Mouse (Mus musculus) heart, embryonic 11.5 days (tissue): ENCODE results near the gene Ctrc. TPM values are rescaled to one million over a fixed set of nuclear protein-coding genes. Genes with fewer than 3 reads are reported as not detected.

ENCODE experiments used
- ATAC-seq: fragments of 200-750 bp; cut with Nextera tagmentation; replicated peaks from 2 replicates; pipeline ENCODE4 v1.8.0; 2017; ENCODE audit warnings: moderate library complexity; ENCODE audit not compliant: insufficient number of reproducible peaks, low FRiP score, low TSS enrichment
- H3K27ac ChIP-seq: fragments of 300-500 bp; sonication (generic); 2 replicates; pipeline ENCODE4 v1.5.1; 2014; ENCODE audit warnings: mild to moderate bottlenecking, low read depth, low read length
- H3K27me3 ChIP-seq: fragments of 300-500 bp; sonication (generic); 2 replicates; pipeline ENCODE4 v1.6.1; 2014; ENCODE audit warnings: mild to moderate bottlenecking, low read length, mixed read lengths; ENCODE audit not compliant: control insufficient read depth, insufficient read depth
- H3K36me3 ChIP-seq: fragments of 300-500 bp; sonication (generic); 2 replicates; pipeline ENCODE4 v1.6.1; 2014; ENCODE audit warnings: mild to moderate bottlenecking, low read length, moderate library complexity, mixed read lengths; ENCODE audit not compliant: control insufficient read depth, insufficient read depth
- H3K4me1 ChIP-seq: fragments of 300-500 bp; sonication (generic); 2 replicates; pipeline ENCODE4 v1.6.1; 2014; ENCODE audit warnings: low read length; ENCODE audit not compliant: control insufficient read depth, insufficient read depth
- H3K4me2 ChIP-seq: fragments of 300-500 bp; sonication (generic); 2 replicates; pipeline ENCODE4 v1.6.1; 2014; ENCODE audit warnings: mild to moderate bottlenecking, moderate library complexity
- H3K4me3 ChIP-seq: fragments of 300-500 bp; sonication (generic); 2 replicates; pipeline ENCODE4 v1.5.1; 2014; ENCODE audit warnings: low read depth, low read length
- H3K9ac ChIP-seq: fragments of 300-500 bp; sonication (generic); 2 replicates; pipeline ENCODE4 v1.6.1; 2014; ENCODE audit warnings: mild to moderate bottlenecking, low read depth, low read length, moderate library complexity
- H3K9me3 ChIP-seq: fragments of 300-500 bp; sonication (generic); replicated peaks from 2 replicates; pipeline ENCODE4 v1.6.1; 2016; ENCODE audit warnings: low read length; ENCODE audit not compliant: control insufficient read depth
- WGBS: fragments of 180-500 bp; shearing (Covaris S2); extraction: QIAGEN DNeasy Blood & Tissue Kit; methylation state at CpG from one replicate; pipeline ENCODE4 v1.1.7; 2014; ENCODE audit not compliant: insufficient replicate concordance; 5-methylcytosine and 5-hydroxymethylcytosine counted together
- polyA plus RNA-seq: library from polyadenylated mRNA; unstranded; fragments of >200 nt; fragmentation: Nextera tagmentation; extraction: Ambion mirVana; gene quantifications from 2 replicates; pipeline ENCODE4 v1.2.1, GENCODE M21; 2014

Gene Ctrc
- polyA plus RNA-seq, 1 experiment from 2014 or later, result not detected

- H3K27me3 ChIP-seq, result no peaks in the 10 kb centered on the region
- 77% methylated on average over 3 of the region's 3 CpGs for WGBS
- peak overlapping the region; percentile 60; the same call in 1 of the 2 replicates for H3K27ac ChIP-seq
- no peaks in the 10 kb centered on the region for H3K9me3 ChIP-seq
- peak overlapping the region; percentile 77 for H3K4me2 ChIP-seq
- H3K36me3 ChIP-seq, result peaks cover 5% of the 10 kb centered on the region; the same call in 1 of the 2 replicates
- H3K9ac ChIP-seq, result peak overlapping the region; percentile 58; the same call in 1 of the 2 replicates
- H3K4me1 ChIP-seq, result peaks cover 76% of the 10 kb centered on the region
- H3K4me3 ChIP-seq, result peak overlapping the region; percentile 88; the same call in 1 of the 2 replicates
- ATAC-seq, result no peak
Observed at GRCm38 (mm10) chr4:141871333-141871725, 25.2 kb upstream of the Ctrc start.

GRCm38 (mm10) chr4:141870666-141871332 is 24.6 kb upstream of the Ctrc start:
- no peak overlapping the region for H3K4me3 ChIP-seq
- H3K4me1 ChIP-seq, result peaks cover 78% of the 10 kb centered on the region
- no peak overlapping the region for H3K9ac ChIP-seq
- H3K9me3 ChIP-seq, result no peaks in the 10 kb centered on the region
- ATAC-seq, result no peak
- no peak overlapping the region for H3K4me2 ChIP-seq
- no peak overlapping the region for H3K27ac ChIP-seq
- no peaks in the 10 kb centered on the region for H3K27me3 ChIP-seq
- H3K36me3 ChIP-seq, result peaks cover 5% of the 10 kb centered on the region; the same call in 1 of the 2 replicates
- 75% methylated on average over 11 of the region's 11 CpGs for WGBS

- Histone ChIP-seq H3K27ac (peak overlapping the region; percentile 32; the same call in 1 of the 2 replicates), H3K27me3 (no peaks in the 10 kb centered on the region), H3K4me2 (no peak overlapping the region), H3K9ac (no peak overlapping the region), H3K4me1 (peaks cover 71% of the 10 kb centered on the region), H3K36me3 (peaks cover 7% of the 10 kb centered on the region; the same call in 1 of the 2 replicates), H3K4me3 (no peak overlapping the region), H3K9me3 (no peaks in the 10 kb centered on the region)
- no peak for ATAC-seq
- WGBS, result 56% methylated on average over 5 of the region's 5 CpGs
Observed at GRCm38 (mm10) chr4:141869436-141870215, 23.5 kb upstream of the Ctrc start.

- peak overlapping the region; percentile 50 for H3K4me2 ChIP-seq
Observed at GRCm38 (mm10) chr4:141868051-141868450, 21.9 kb upstream of the Ctrc start.

GRCm38 (mm10) chr4:141867498-141867897 is 21.3 kb upstream of the Ctrc start:
- H3K4me3 ChIP-seq, result no peak overlapping the region
- H3K4me2 ChIP-seq, result peak overlapping the region; percentile 50
- 39% methylated on average over 4 of the region's 4 CpGs for WGBS

More at GRCm38 (mm10) chr4:141868051-141868450, 21.9 kb upstream of the Ctrc start:
- H3K4me3 ChIP-seq, result no peak overlapping the region
- no peak for ATAC-seq
- H3K27me3 ChIP-seq, result no peaks in the 10 kb centered on the region
- H3K36me3 ChIP-seq, result peaks cover 12% of the 10 kb centered on the region; the same call in 1 of the 2 replicates
- peak overlapping the region; percentile 91 for H3K27ac ChIP-seq
- no peak overlapping the region for H3K9ac ChIP-seq
- H3K9me3 ChIP-seq, result no peaks in the 10 kb centered on the region
- WGBS, result 77% methylated on average over 10 of the region's 10 CpGs
- H3K4me1 ChIP-seq, result peaks cover 77% of the 10 kb centered on the region

GRCm38 (mm10) chr4:141866933-141867490 is 20.9 kb upstream of the Ctrc start:
- Histone ChIP-seq H3K4me2 (peak overlapping the region; percentile 50), H3K4me3 (no peak overlapping the region), H3K36me3 (peaks cover 13% of the 10 kb centered on the region; the same call in 1 of the 2 replicates), H3K27ac (peak overlapping the region; percentile 91), H3K9me3 (no peaks in the 10 kb centered on the region), H3K27me3 (no peaks in the 10 kb centered on the region), H3K9ac (0 out of 2 replicates have a peak overlapping the region, but pooled peaks have one; percentile 39), H3K4me1 (peaks cover 67% of the 10 kb centered on the region)
- 15% methylated on average over 10 of the region's 10 CpGs for WGBS
- ATAC-seq, result peak; percentile 48; the same call in 1 of the 2 replicates

More at GRCm38 (mm10) chr4:141867498-141867897, 21.3 kb upstream of the Ctrc start:
- peaks cover 72% of the 10 kb centered on the region for H3K4me1 ChIP-seq
- H3K9ac ChIP-seq, result 0 out of 2 replicates have a peak overlapping the region, but pooled peaks have one; percentile 39
- peak overlapping the region; percentile 91 for H3K27ac ChIP-seq
- no peaks in the 10 kb centered on the region for H3K27me3 ChIP-seq
- no peaks in the 10 kb centered on the region for H3K9me3 ChIP-seq
- ATAC-seq, result no peak
- peaks cover 13% of the 10 kb centered on the region; the same call in 1 of the 2 replicates for H3K36me3 ChIP-seq

GRCm38 (mm10) chr4:141865600-141865999 is 19.4 kb upstream of the Ctrc start:
- peaks cover 16% of the 10 kb centered on the region for H3K36me3 ChIP-seq
- H3K4me1 ChIP-seq, result peaks cover 53% of the 10 kb centered on the region
- H3K9me3 ChIP-seq, result no peaks in the 10 kb centered on the region
- H3K4me2 ChIP-seq, result no peak overlapping the region
- H3K9ac ChIP-seq, result no peak overlapping the region
- no peaks in the 10 kb centered on the region for H3K27me3 ChIP-seq
- H3K4me3 ChIP-seq, result no peak overlapping the region
- 87% methylated on average over 5 of the region's 5 CpGs for WGBS
- H3K27ac ChIP-seq, result no peak overlapping the region
- no peak for ATAC-seq

GRCm38 (mm10) chr4:141865006-141865405 is 18.8 kb upstream of the Ctrc start:
- 91% methylated on average over 5 of the region's 5 CpGs for WGBS
- Histone ChIP-seq H3K4me2 (no peak overlapping the region), H3K27me3 (no peaks in the 10 kb centered on the region), H3K9me3 (no peaks in the 10 kb centered on the region), H3K4me1 (peaks cover 47% of the 10 kb centered on the region), H3K9ac (no peak overlapping the region), H3K4me3 (no peak overlapping the region), H3K27ac (no peak overlapping the region), H3K36me3 (peaks cover 20% of the 10 kb centered on the region)
- no peak for ATAC-seq
